Mouse (Mus musculus) neural tube, embryonic 11.5 days (tissue): Measurements from ENCODE around the gene Gvin1. TPM values are rescaled to one million over a fixed set of nuclear protein-coding genes. Genes with fewer than 3 reads are reported as not detected.
A peak's percentile ranks its signal among the peaks of the same experiment; 100 is the strongest.
"Not testable (repeated sequence)": the region's sequence is repeated elsewhere in the genome, so short reads cannot be mapped to it uniquely, and the experiment has no call there.

Source experiments
- ATAC-seq: fragments of 200-750 bp; cut with Nextera tagmentation; 2 replicates; pipeline ENCODE4 v1.8.0; 2017; ENCODE audit warnings: moderate number of reproducible peaks, mild to moderate bottlenecking, moderate TSS enrichment, moderate library complexity; ENCODE audit not compliant: insufficient read depth, low FRiP score, low TSS enrichment
- DNase-seq: peaks from one replicate; pipeline ENCODE4 v3.0.0-alpha.2; 2015; ENCODE audit warnings: low spot score
- H3K27ac ChIP-seq: fragments of 300-500 bp; sonication (generic); 2 replicates; pipeline ENCODE4 v1.5.1; 2014; ENCODE audit warnings: low read depth, mild to moderate bottlenecking, low read length
- H3K27me3 ChIP-seq: fragments of 300-500 bp; sonication (generic); 2 replicates; pipeline ENCODE4 v1.6.1; 2014; ENCODE audit warnings: mild to moderate bottlenecking, low read length, mixed read lengths; ENCODE audit not compliant: control insufficient read depth, insufficient read depth
- H3K36me3 ChIP-seq: fragments of 300-500 bp; sonication (generic); 2 replicates; pipeline ENCODE4 v1.6.1; 2014; ENCODE audit warnings: mild to moderate bottlenecking, low read length, moderate library complexity, mixed read lengths; ENCODE audit not compliant: control insufficient read depth, insufficient read depth
- H3K4me1 ChIP-seq: fragments of 300-500 bp; sonication (generic); 2 replicates; pipeline ENCODE4 v1.6.1; 2014; ENCODE audit warnings: low read length, mixed read lengths; ENCODE audit not compliant: control insufficient read depth, insufficient read depth
- H3K4me2 ChIP-seq: fragments of 300-500 bp; sonication (generic); 2 replicates; pipeline ENCODE4 v1.6.1; 2014; ENCODE audit warnings: low read depth, mild to moderate bottlenecking, moderate library complexity
- H3K4me3 ChIP-seq: fragments of 300-500 bp; sonication (generic); 2 replicates; pipeline ENCODE4 v1.5.1; 2014; ENCODE audit warnings: low read depth, low read length
- H3K9ac ChIP-seq: fragments of 300-500 bp; sonication (generic); 2 replicates; pipeline ENCODE4 v1.6.1; 2014; ENCODE audit warnings: mild to moderate bottlenecking, low read length
- H3K9me3 ChIP-seq: fragments of 300-500 bp; sonication (generic); 2 replicates; pipeline ENCODE4 v1.6.1; 2016; ENCODE audit warnings: low read length; ENCODE audit not compliant: control insufficient read depth
- WGBS: fragments of 180-500 bp; shearing (Covaris S2); extraction: QIAGEN DNeasy Blood & Tissue Kit; methylation state at CpG from one replicate; pipeline ENCODE4 v1.1.7; 2014; 5-methylcytosine and 5-hydroxymethylcytosine counted together
- polyA plus RNA-seq: library from polyadenylated mRNA; unstranded; fragments of >200 nt; fragmentation: Nextera tagmentation; extraction: Ambion mirVana; gene quantifications from 2 replicates; pipeline ENCODE4 v1.2.1, GENCODE M21; 2014

Gene Gvin1
- polyA plus RNA-seq, 1 experiment from 2014 or later = 0.05 TPM

GRCm38 (mm10) chr7:106235596-106235995 is 20.5 kb upstream of the Gvin1 start:
- Histone ChIP-seq H3K9me3 (no peaks in the 10 kb centered on the region), H3K4me3 (no peak overlapping the region), H3K9ac (no peak overlapping the region), H3K36me3 (no peaks in the 10 kb centered on the region), H3K27ac (no peak overlapping the region), H3K4me2 (no peak overlapping the region), H3K4me1 (no peaks in the 10 kb centered on the region), H3K27me3 (no peaks in the 10 kb centered on the region)
- DNase-seq (no peak), ATAC-seq (0 out of 2 replicates have a peak, but pooled peaks have one; percentile 7)
- WGBS = 80% methylated on average over 2 of the region's 2 CpGs

DNA sequence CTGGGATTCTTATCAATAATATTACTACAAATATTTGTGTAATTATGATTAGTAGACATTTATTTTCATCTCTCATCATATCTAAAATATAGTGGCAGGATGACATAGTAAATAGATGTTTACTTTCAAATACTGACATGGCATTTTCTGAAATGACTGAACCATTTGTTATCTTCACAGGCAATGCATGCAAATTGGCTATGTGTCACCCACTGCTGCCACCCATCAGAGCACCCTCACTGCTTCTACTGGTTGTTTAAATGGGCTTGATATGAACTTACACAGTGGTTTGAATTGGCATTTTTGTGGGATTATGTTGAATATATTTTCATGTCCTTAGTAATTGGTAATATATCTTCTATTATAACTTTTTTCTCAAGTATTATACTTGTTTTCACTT is 784 bp upstream of the Gvin1 start:
- H3K9ac ChIP-seq, H3K4me1 ChIP-seq, H3K27ac ChIP-seq, H3K36me3 ChIP-seq, H3K27me3 ChIP-seq, H3K4me2 ChIP-seq, H3K9me3 ChIP-seq, DNase-seq, H3K4me3 ChIP-seq, ATAC-seq: not testable (repeated sequence)

DNA sequence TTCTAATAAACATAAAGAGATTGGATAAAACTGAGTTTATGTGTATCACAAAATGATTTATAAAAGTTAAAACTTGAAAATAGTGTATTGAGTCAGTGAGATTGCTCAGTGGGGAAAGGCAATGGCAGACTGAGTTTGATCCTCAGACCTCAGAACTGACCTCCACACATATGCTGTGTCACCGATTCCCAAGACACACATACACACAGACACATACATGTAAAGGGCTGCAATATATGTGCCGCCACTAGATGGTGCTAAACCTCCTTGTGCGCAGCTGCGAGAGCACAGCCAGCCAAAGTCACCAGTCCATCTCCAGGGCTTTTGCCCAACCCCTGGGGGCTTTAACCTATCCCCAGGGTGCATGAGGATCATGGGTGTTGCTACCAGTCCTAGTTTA is 1.4 kb downstream of the Gvin1 start:
- not testable (repeated sequence) for H3K27ac ChIP-seq, H3K4me1 ChIP-seq, H3K4me2 ChIP-seq, H3K27me3 ChIP-seq, H3K4me3 ChIP-seq, H3K36me3 ChIP-seq, DNase-seq, H3K9me3 ChIP-seq, H3K9ac ChIP-seq
- peak; percentile 77 for ATAC-seq
- WGBS = no CpG with 5 or more reads among the region's 4 CpGs

DNA sequence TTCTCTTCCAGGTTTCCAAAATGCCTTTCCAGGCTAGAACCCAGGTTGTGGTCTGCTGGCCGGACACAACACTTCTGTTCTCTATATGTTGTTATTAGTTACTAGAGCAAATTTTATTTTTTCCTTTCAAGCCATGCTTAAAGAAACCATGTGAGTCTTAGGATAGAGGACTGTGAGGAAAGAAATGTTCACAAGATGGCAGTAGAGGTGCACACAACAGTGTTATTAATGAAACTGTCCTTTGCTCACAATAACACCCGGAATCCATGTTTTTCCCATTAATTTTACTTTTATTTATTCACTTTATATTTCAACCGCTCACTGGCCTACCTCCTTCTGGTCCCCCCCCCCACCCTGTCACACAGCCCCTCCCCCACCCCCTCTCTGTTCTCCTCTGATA is 8.5 kb downstream of the Gvin1 start:
- H3K4me1 ChIP-seq, H3K36me3 ChIP-seq, H3K4me3 ChIP-seq, ATAC-seq, DNase-seq, H3K4me2 ChIP-seq, H3K27me3 ChIP-seq, H3K9ac ChIP-seq, H3K27ac ChIP-seq, H3K9me3 ChIP-seq: not testable (repeated sequence)
- 87% methylated on average over 2 of the region's 3 CpGs for WGBS

DNA sequence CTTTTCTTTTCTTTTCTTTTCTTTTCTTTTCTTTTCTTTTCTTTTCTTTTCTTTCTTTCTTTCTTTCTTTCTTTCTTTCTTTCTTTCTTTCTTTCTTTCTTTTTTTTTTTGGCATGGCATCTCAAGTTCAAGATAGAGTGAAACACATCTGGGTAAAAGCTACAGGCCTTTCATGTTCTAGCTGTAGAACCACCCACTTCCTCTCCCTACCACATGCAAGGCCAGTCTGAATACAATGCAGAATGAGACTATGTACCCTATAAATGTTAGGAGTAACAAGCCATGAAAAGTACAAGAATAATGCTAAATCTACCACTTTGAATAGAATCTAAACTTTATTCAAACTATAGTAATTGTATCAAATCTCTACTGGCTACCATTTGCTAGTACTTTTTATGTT is 38.1 kb downstream of the Gvin1 start:
- not testable (repeated sequence) for H3K27me3 ChIP-seq, H3K4me1 ChIP-seq, H3K27ac ChIP-seq, H3K9ac ChIP-seq, H3K36me3 ChIP-seq, H3K9me3 ChIP-seq, DNase-seq, ATAC-seq, H3K4me2 ChIP-seq, H3K4me3 ChIP-seq

DNA sequence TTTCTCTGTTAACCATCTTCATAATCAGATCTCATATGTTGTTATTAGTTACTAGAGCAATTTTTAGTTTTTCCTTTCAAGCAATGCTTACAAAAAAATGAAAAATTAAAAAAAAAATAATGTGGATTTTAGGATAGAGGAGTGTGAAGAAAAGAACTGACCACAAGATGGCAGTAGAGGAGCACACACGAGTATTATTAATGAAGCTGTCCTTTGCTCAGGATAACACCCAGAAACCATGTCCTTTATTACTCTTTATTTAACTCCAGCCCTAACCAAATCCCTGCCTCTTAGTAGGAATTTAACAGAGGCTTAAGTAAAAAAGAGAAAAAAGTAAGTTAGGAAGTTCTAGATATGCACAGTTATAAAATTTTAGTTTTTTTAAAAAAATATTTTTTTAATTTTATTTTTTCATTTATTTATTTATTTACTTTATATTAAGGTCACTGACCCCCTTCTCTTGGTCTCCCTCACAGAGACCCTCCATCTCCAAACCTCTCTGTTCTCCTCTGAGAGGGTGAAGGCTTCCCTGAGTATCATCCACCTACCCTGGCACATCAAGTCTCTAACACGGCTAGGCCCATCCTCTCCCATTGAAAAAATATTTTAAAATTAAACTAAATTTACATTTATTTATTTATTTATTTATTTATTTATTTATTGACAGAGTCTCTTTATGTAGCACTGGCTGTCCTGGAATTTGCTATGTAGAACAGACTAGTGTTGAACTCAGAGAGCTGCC is 69.9 kb downstream of the Gvin1 start:
- H3K27ac ChIP-seq, H3K4me1 ChIP-seq, H3K36me3 ChIP-seq, H3K27me3 ChIP-seq, H3K4me3 ChIP-seq, H3K9me3 ChIP-seq, H3K4me2 ChIP-seq, H3K9ac ChIP-seq, DNase-seq: not testable (repeated sequence)
- ATAC-seq = peak; percentile 74; the same call in 1 of the 2 replicates
- no CpG with 5 or more reads among the region's 2 CpGs for WGBS

DNA sequence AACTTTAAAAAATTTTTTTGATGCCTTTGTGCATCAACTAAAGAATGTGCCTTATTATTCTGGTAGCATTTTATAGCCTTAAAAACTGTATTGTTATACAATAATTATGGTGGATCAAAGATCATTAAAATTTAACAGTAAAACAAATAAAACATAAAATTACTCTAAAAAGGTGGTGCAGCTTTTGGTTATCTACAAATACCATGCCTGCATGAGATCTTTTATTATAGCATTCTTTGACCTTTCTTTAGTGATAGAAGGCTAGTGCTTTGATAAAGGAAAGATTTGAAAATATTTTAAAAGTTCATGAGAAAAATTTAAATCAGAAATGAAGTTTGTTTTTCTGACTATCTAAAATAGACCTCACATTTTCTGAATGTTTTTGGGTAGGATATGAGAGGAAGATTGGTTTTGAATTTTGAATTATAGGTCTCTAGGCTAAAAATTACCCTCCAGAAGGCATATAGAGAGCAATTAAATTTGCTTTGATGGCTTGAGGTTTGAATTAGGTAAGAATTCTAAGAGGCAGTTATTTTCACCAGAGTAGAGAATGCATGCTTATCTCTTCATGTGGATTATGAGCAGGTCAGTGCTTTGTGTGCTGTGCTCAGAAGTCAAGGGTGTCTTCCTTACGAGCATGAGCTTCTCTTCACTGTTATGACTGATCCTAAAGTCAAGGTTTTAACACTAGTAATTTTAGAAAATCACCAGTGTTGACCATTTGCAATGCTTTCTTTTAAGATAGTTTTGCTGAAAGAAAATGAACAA is 73.8 kb downstream of the Gvin1 start:
- not testable (repeated sequence) for ATAC-seq, H3K9me3 ChIP-seq, H3K27ac ChIP-seq, H3K9ac ChIP-seq, H3K36me3 ChIP-seq, H3K4me1 ChIP-seq, H3K4me3 ChIP-seq, H3K4me2 ChIP-seq, H3K27me3 ChIP-seq, DNase-seq
- WGBS = no CpG with 5 or more reads among the region's 1 CpGs

- ATAC-seq, H3K4me2 ChIP-seq, H3K4me3 ChIP-seq, H3K36me3 ChIP-seq, DNase-seq, H3K9me3 ChIP-seq, H3K27ac ChIP-seq, H3K27me3 ChIP-seq, H3K4me1 ChIP-seq, H3K9ac ChIP-seq: not testable (repeated sequence)
- no CpG with 5 or more reads among the region's 2 CpGs for WGBS
Observed at GRCm38 (mm10) chr7:106117090-106117948, 97.8 kb downstream of the Gvin1 start.
